Mouse (Mus musculus) limb, embryonic 13.5 days (tissue): ENCODE results near the gene Fbxo9. TPM values are rescaled to one million over a fixed set of nuclear protein-coding genes. Genes with fewer than 3 reads are reported as not detected.

Experiments used
- polyA plus RNA-seq: library from polyadenylated mRNA; unstranded; fragments of >200 nt; fragmentation: Nextera tagmentation; extraction: Ambion mirVana; gene quantifications from 2 replicates; pipeline ENCODE4 v1.2.1, GENCODE M21; 2015

Fbxo9 gene
- polyA plus RNA-seq, 1 experiment from 2014 or later = 39.4 TPM

Other genes starting within 250 kb of the Fbxo9 start
- gene Elovl5, start 191.7 kb downstream of the Fbxo9 start, polyA plus RNA-seq = 72.3 and 75.5 TPM in 2 replicates
- not detected in 2 replicates for gene Gcm1, start 57.1 kb downstream of the Fbxo9 start, polyA plus RNA-seq
- gene Ick, start 127 bp upstream of the Fbxo9 start, polyA plus RNA-seq = 32.1 and 33.9 TPM in 2 replicates
- gene Gsta4, start 73.7 kb upstream of the Fbxo9 start, polyA plus RNA-seq = 105 and 113 TPM in 2 replicates
- gene Gsta1, start 121.6 kb upstream of the Fbxo9 start, polyA plus RNA-seq = not detected in 2 replicates
- not detected in 2 replicates for gene Gm3776, start 148.1 kb upstream of the Fbxo9 start, polyA plus RNA-seq
- gene Gm10639, start 180.9 kb upstream of the Fbxo9 start, polyA plus RNA-seq = not detected in 2 replicates
- not detected in 2 replicates for gene Omt2a, start 205.7 kb upstream of the Fbxo9 start, polyA plus RNA-seq
- not detected in 2 replicates for gene Omt2b, start 218.5 kb upstream of the Fbxo9 start, polyA plus RNA-seq
- 0.46 and 0.55 TPM in 2 replicates for gene Gsta2, start 246.7 kb upstream of the Fbxo9 start, polyA plus RNA-seq